Mouse (Mus musculus) monocyte, adult 2 months (primary cell): ENCODE results near the gene 4930507D05Rik.
A peak's percentile ranks its signal among the peaks of the same experiment; 100 is the strongest.
"Not testable (repeated sequence)": the region's sequence is repeated elsewhere in the genome, so short reads cannot be mapped to it uniquely, and the experiment has no call there.

Experiments
- DNase-seq, 2 experiments: peaks; one replicate each; pipeline ENCODE4 v3.0.0; 2022; ENCODE audit warnings: low spot score in 2 of 2, low read depth in 1 of 2

The 4930507D05Rik gene

GRCm38 (mm10) chr10:62476980-62477379 lies 27.7 kb downstream of the 4930507D05Rik start:
- no peak for DNase-seq

GRCm38 (mm10) chr10:62481108-62481852 lies 32.0 kb downstream of the 4930507D05Rik start:
- DNase-seq = no peak

- DNase-seq = no peak
These were observed 36.7 kb downstream of the 4930507D05Rik start for GRCm38 (mm10) chr10:62485878-62486582.

GRCm38 (mm10) chr10:62486618-62487415 lies 37.5 kb downstream of the 4930507D05Rik start, which contains the start of gene Vps26a:
Vps26a (minus strand) TSS chr10:62486805.
- DNase-seq = peak; percentile 97 to 98

GRCm38 (mm10) chr10:62488266-62488665 lies 39.0 kb downstream of the 4930507D05Rik start:
- DNase-seq = no peak

- DNase-seq = not testable (repeated sequence)
These were observed 42.4 kb downstream of the 4930507D05Rik start for GRCm38 (mm10) chr10:62491681-62492080.

- no peak for DNase-seq
These were observed 51.0 kb downstream of the 4930507D05Rik start for GRCm38 (mm10) chr10:62500088-62500915.
